Mouse (Mus musculus): Measurements from ENCODE around the gene Pcdh17. TPM values are rescaled to one million over a fixed set of nuclear protein-coding genes. Genes with fewer than 3 reads are reported as not detected.

Gene Pcdh17
- total and polyA plus RNA-seq, 2 experiments from 2014 or later: 3.7 to 3.9 TPM

DNA sequence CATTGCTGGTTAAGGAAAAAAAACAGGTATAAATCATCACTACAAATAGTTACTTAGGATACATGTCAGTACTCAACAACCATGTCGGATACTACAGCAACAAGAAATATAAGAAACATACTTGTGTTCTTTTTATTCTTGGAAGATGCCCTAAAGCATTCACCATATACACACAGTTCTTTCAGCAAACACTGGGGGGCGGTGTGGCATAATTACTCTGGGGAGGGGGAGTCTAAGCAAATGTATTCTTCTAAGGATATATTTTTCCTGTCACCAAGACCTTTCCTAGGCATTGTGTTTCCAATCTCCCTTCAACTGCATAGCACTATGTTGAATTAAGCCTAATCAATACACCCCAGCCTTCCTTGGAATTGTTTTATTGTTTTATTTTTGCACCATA lies 2.5 kb upstream of the Pcdh17 start:
- Histone ChIP-seq H3K4me1 (ENCODE audit: control insufficient read depth, insufficient read depth) (0 out of 2 replicates have a peak, but pooled peaks cover 4% of the 10 kb centered on the region), H3K9ac (replicated peaks; ENCODE audit: low read depth, low read length) (no peak overlapping the region), H3K4me2 (ENCODE audit: low read depth, low read length) (no peak overlapping the region), H3K27ac (ENCODE audit: low read depth) (no peak overlapping the region), H3K9me3 (replicated peaks; ENCODE audit: control insufficient read depth, low read length) (no peaks in the 10 kb centered on the region), H3K4me3 (ENCODE audit: low read depth, low read length) (no peak overlapping the region), H3K27me3 (ENCODE audit: control insufficient read depth, insufficient read depth, low read length) (peaks cover 10% of the 10 kb centered on the region), H3K36me3 (replicated peaks; ENCODE audit: control insufficient read depth, insufficient read depth, low read length) (no peaks in the 10 kb centered on the region)
- no peak for ATAC-seq (ENCODE audit: insufficient read depth, low read depth)
- WGBS: 12% methylated on average over 2 of the region's 2 CpGs
- DNase-seq (ENCODE audit: low spot score): no peak
- no peak for TF ChIP-seq EP300 (IDR thresholded peaks at IDR 0.05; ENCODE audit: low read depth)
- peak; percentile 59 for TF ChIP-seq CTCF (IDR thresholded peaks at IDR 0.05; ENCODE audit: low read depth)

GRCm38 (mm10) chr14:84442528-84443287 lies 655 bp upstream of the Pcdh17 start:
- H3K4me1 ChIP-seq (ENCODE audit: control insufficient read depth, insufficient read depth): peaks cover 13% of the 10 kb centered on the region; the same call in 1 of the 2 replicates
- under 1% methylated on average over 28 of the region's 30 CpGs for WGBS
- peaks cover 28% of the 10 kb centered on the region for H3K27me3 ChIP-seq (ENCODE audit: control insufficient read depth, insufficient read depth, low read length)
- H3K9me3 ChIP-seq (replicated peaks; ENCODE audit: control insufficient read depth, low read length): no peaks in the 10 kb centered on the region
- ATAC-seq (ENCODE audit: insufficient read depth, low read depth) (peak; percentile 47), DNase-seq (ENCODE audit: low spot score) (no peak)
- TF ChIP-seq EP300 (IDR thresholded peaks at IDR 0.05; ENCODE audit: low read depth): no peak
- TF ChIP-seq CTCF (IDR thresholded peaks at IDR 0.05; ENCODE audit: low read depth): no peak
- H3K27ac ChIP-seq (ENCODE audit: low read depth): peak overlapping the region; percentile 27; the same call in 1 of the 2 replicates
- H3K9ac ChIP-seq (replicated peaks; ENCODE audit: low read depth, low read length): 0 out of 2 replicates have a peak overlapping the region, but pooled peaks have one; percentile 34
- no peaks in the 10 kb centered on the region for H3K36me3 ChIP-seq (replicated peaks; ENCODE audit: control insufficient read depth, insufficient read depth, low read length)
- peak overlapping the region; percentile 79 for H3K4me2 ChIP-seq (ENCODE audit: low read depth, low read length)
- peak overlapping the region; percentile 58 for H3K4me3 ChIP-seq (ENCODE audit: low read depth, low read length)

DNA sequence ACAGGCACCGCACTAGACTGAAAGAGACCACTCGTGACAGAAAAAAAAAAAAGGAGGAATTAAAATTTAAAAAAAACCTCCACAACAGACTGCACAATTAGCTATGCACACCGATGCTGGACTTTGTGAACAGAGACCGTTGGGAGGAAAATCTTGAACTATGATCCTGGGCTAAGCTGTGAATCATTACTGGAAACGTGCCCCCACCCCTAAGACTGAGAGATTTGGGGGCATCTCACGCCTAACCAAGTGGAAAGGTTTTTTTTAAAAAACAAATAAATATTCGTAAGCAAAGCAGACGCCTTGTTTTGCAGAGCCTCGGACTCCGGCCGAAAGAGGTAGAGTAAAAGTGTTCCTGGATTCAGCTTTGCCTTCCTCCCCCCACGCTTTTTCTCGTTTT lies 398 bp downstream of the Pcdh17 start:
- Histone ChIP-seq H3K4me2 (ENCODE audit: low read depth, low read length) (peak overlapping the region; percentile 79), H3K4me1 (ENCODE audit: control insufficient read depth, insufficient read depth) (peaks cover 15% of the 10 kb centered on the region; the same call in 1 of the 2 replicates), H3K9ac (replicated peaks; ENCODE audit: low read depth, low read length) (peak overlapping the region; percentile 43), H3K4me3 (ENCODE audit: low read depth, low read length) (peak overlapping the region; percentile 58), H3K36me3 (replicated peaks; ENCODE audit: control insufficient read depth, insufficient read depth, low read length) (no peaks in the 10 kb centered on the region), H3K27ac (ENCODE audit: low read depth) (peak overlapping the region; percentile 20; the same call in 1 of the 2 replicates), H3K9me3 (replicated peaks; ENCODE audit: control insufficient read depth, low read length) (no peaks in the 10 kb centered on the region), H3K27me3 (ENCODE audit: control insufficient read depth, insufficient read depth, low read length) (peaks cover 37% of the 10 kb centered on the region)
- ATAC-seq (ENCODE audit: insufficient read depth, low read depth) (no peak), DNase-seq (ENCODE audit: low spot score) (no peak)
- no peak for TF ChIP-seq CTCF (IDR thresholded peaks at IDR 0.05; ENCODE audit: low read depth)
- TF ChIP-seq EP300 (IDR thresholded peaks at IDR 0.05; ENCODE audit: low read depth): no peak
- under 1% methylated on average over 13 of the region's 13 CpGs for WGBS

DNA sequence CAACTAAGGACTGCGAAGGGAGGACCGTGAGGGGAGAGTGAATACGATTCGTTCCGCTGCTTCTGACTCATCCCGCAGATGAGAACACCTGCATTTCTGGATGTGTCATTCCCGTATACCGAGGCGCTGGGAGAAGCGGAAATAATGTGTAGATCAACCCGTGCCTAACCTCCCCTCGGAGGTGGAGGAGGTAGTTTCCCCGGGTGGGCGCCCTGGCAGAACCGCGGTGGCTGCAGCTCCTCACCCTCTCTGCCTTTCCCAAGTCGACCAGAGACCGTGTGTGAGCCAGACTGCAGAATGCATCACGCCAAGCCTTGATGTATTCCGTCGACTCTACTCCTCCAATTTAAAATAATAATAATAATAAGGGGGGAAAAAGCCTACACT lies 906 bp downstream of the Pcdh17 start:
- ATAC-seq (ENCODE audit: insufficient read depth, low read depth) (no peak), DNase-seq (ENCODE audit: low spot score) (no peak)
- Histone ChIP-seq H3K27ac (ENCODE audit: low read depth) (peak overlapping the region; percentile 31; the same call in 1 of the 2 replicates), H3K9ac (replicated peaks; ENCODE audit: low read depth, low read length) (peak overlapping the region; percentile 51; the same call in 1 of the 2 replicates), H3K4me1 (ENCODE audit: control insufficient read depth, insufficient read depth) (peaks cover 15% of the 10 kb centered on the region; the same call in 1 of the 2 replicates), H3K4me2 (ENCODE audit: low read depth, low read length) (peak overlapping the region; percentile 79), H3K27me3 (ENCODE audit: control insufficient read depth, insufficient read depth, low read length) (peaks cover 37% of the 10 kb centered on the region), H3K4me3 (ENCODE audit: low read depth, low read length) (peak overlapping the region; percentile 58), H3K36me3 (replicated peaks; ENCODE audit: control insufficient read depth, insufficient read depth, low read length) (no peaks in the 10 kb centered on the region), H3K9me3 (replicated peaks; ENCODE audit: control insufficient read depth, low read length) (no peaks in the 10 kb centered on the region)
- TF ChIP-seq CTCF (IDR thresholded peaks at IDR 0.05; ENCODE audit: low read depth) (no peak), EP300 (IDR thresholded peaks at IDR 0.05; ENCODE audit: low read depth) (no peak)
- WGBS: 0% methylated on average over 21 of the region's 21 CpGs

DNA sequence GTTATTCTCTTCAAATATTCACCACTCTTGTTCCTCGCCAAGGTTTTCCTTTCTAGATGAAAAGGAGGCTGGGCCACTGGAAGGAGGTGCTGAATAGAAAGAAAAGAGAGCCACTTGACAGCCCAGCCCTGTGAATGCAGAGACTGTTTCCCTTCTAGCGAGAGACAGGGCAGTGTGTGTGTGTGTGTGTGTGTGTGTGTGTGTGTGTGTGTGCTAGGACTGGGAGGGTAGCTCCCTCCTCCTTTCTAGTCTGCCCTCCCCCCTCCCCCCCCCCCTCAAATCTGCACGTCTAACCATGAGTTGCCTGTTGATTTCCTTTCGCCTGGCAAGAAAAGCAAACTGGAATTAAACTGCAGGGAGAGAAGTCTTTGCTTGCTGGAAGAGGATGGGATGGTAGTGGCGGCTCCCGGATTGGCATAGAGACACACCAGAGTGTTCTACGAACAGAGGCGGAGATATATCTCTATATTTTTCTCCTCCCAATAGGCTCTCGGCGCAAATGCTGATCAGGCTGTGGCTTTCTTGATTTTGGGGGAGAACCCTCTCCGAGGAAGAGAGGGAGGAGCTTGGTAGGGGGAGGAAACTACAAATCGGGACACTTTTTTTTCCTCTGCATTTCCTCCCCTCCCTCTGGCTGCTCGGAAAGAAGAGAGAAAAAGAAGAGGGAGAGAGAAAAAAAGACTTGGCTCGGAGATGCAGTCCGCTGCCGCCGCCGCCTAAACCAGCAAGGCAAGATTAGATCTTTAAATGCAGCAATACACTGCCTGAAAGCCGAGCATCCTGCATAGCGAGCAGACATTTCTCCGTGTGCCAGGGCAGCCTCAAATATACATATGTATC lies 1.5 kb downstream of the Pcdh17 start:
- Histone ChIP-seq H3K4me3 (ENCODE audit: low read depth, low read length) (peak overlapping the region; percentile 58), H3K36me3 (replicated peaks; ENCODE audit: control insufficient read depth, insufficient read depth, low read length) (no peaks in the 10 kb centered on the region), H3K4me2 (ENCODE audit: low read depth, low read length) (peak overlapping the region; percentile 79), H3K27ac (ENCODE audit: low read depth) (peak overlapping the region; percentile 31), H3K9me3 (replicated peaks; ENCODE audit: control insufficient read depth, low read length) (no peaks in the 10 kb centered on the region), H3K4me1 (ENCODE audit: control insufficient read depth, insufficient read depth) (peaks cover 15% of the 10 kb centered on the region; the same call in 1 of the 2 replicates), H3K27me3 (ENCODE audit: control insufficient read depth, insufficient read depth, low read length) (peaks cover 37% of the 10 kb centered on the region), H3K9ac (replicated peaks; ENCODE audit: low read depth, low read length) (peak overlapping the region; percentile 44; the same call in 1 of the 2 replicates)
- no peak for ATAC-seq (ENCODE audit: insufficient read depth, low read depth)
- DNase-seq (ENCODE audit: low spot score): no peak
- TF ChIP-seq CTCF (IDR thresholded peaks at IDR 0.05; ENCODE audit: low read depth): no peak
- no peak for TF ChIP-seq EP300 (IDR thresholded peaks at IDR 0.05; ENCODE audit: low read depth)
- WGBS: under 1% methylated on average over 20 of the region's 21 CpGs

Data from heart, postnatal 0 days (tissue).